Mouse (Mus musculus) liver, adult 2 months (tissue): Measurements from ENCODE around the gene Gtf2f1. TPM values are rescaled to one million over a fixed set of nuclear protein-coding genes. Genes with fewer than 3 reads are reported as not detected.

Experiments used
- DNase-seq: peaks from one replicate; pipeline ENCODE4 v3.0.0-alpha.2; 2011; ENCODE audit warnings: low read depth, low spot score; ENCODE audit errors: extremely low read depth
- H3K27ac ChIP-seq: fragments of 200-500 bp; replicated peaks from 2 replicates; pipeline ENCODE4 v1.5.1; 2012; ENCODE audit warnings: low read depth, mild to moderate bottlenecking, control low read depth, inconsistent platforms, low read length; ENCODE audit not compliant: insufficient read depth
- H3K27me3 ChIP-seq: fragments of 200-500 bp; 2 replicates; pipeline ENCODE4 v1.6.1; 2012; ENCODE audit warnings: mild to moderate bottlenecking, moderate library complexity, low read length, inconsistent platforms; ENCODE audit not compliant: control insufficient read depth, insufficient read depth
- H3K36me3 ChIP-seq: fragments of 200-500 bp; 2 replicates; pipeline ENCODE4 v1.6.1; 2012; ENCODE audit warnings: low read length, inconsistent platforms; ENCODE audit not compliant: control insufficient read depth, insufficient read depth
- H3K4me1 ChIP-seq: fragments of 200-500 bp; 2 replicates; pipeline ENCODE4 v1.6.1; 2011; ENCODE audit warnings: low read length; ENCODE audit not compliant: control insufficient read depth, insufficient read depth
- H3K4me3 ChIP-seq: fragments of 200-500 bp; 2 replicates; pipeline ENCODE4 v1.5.1; 2011; ENCODE audit warnings: low read depth, mild to moderate bottlenecking, control low read depth, low read length, moderate library complexity; ENCODE audit not compliant: insufficient read depth
- H3K79me2 ChIP-seq: fragments of 200-500 bp; 2 replicates; pipeline ENCODE4 v1.6.1; 2012; ENCODE audit warnings: inconsistent platforms, mild to moderate bottlenecking, low read length, moderate library complexity; ENCODE audit not compliant: control insufficient read depth, insufficient read depth
- H3K9ac ChIP-seq: fragments of 200-500 bp; 2 replicates; pipeline ENCODE4 v1.6.1; 2012; ENCODE audit warnings: low read depth, mild to moderate bottlenecking, control low read depth, inconsistent platforms, low read length
- CTCF ChIP-seq: fragments of 200-500 bp; IDR thresholded peaks from 2 replicates; pipeline ENCODE4 v1.5.1; 2011; ENCODE audit warnings: low read depth, low read length, control low read depth
- POLR2A ChIP-seq: fragments of 200-500 bp; IDR thresholded peaks from 2 replicates; pipeline ENCODE4 v1.6.1; 2011; ENCODE audit warnings: low read length, control low read depth; ENCODE audit not compliant: insufficient read depth; ENCODE audit errors: extremely low read depth
- WGBS: fragments of 180-500 bp; shearing (Covaris S2); methylation state at CpG from one replicate; pipeline ENCODE4 v1.1.7; 2018; 5-methylcytosine and 5-hydroxymethylcytosine counted together
- polyA plus RNA-seq: library from polyadenylated mRNA; depleted of rRNA; stranded (reverse); fragments of >200 nt; gene quantifications from 2 replicates; pipeline ENCODE4 v1.2.3, GENCODE M21; 2012
- total RNA-seq: library from RNA; depleted of rRNA; stranded (reverse); fragments of >200 nt; gene quantifications from 2 replicates; pipeline ENCODE4 v1.2.3, GENCODE M21; 2014

The Gtf2f1 gene
- total and polyA plus RNA-seq, 2 experiments, result 10.4 to 11.9 TPM

- no peak overlapping the region for H3K9ac ChIP-seq
These were observed 41.8 kb downstream of the Gtf2f1 start for GRCm38 (mm10) chr17:56969321-56969720.

GRCm38 (mm10) chr17:56963646-56964045, 47.4 kb downstream of the Gtf2f1 start:
- Histone ChIP-seq H3K79me2 (no peaks in the 10 kb centered on the region), H3K27me3 (no peaks in the 10 kb centered on the region), H3K4me1 (no peaks in the 10 kb centered on the region), H3K27ac (no peak overlapping the region), H3K36me3 (no peaks in the 10 kb centered on the region), H3K9ac (no peak overlapping the region), H3K4me3 (no peak overlapping the region)
- 83% methylated on average over 6 of the region's 6 CpGs for WGBS
- no peak for DNase-seq
- TF ChIP-seq POLR2A (no peak), CTCF (no peak)

More at GRCm38 (mm10) chr17:56969321-56969720, 41.8 kb downstream of the Gtf2f1 start:
- Histone ChIP-seq H3K27me3 (no peaks in the 10 kb centered on the region), H3K79me2 (no peaks in the 10 kb centered on the region), H3K27ac (no peak overlapping the region), H3K36me3 (no peaks in the 10 kb centered on the region), H3K4me3 (no peak overlapping the region), H3K4me1 (no peaks in the 10 kb centered on the region)
- WGBS, result 62% methylated on average over 3 of the region's 3 CpGs
- no peak for DNase-seq
- no peak for TF ChIP-seq POLR2A
- no peak for TF ChIP-seq CTCF

- TF ChIP-seq CTCF, result no peak
- TF ChIP-seq POLR2A, result no peak
- H3K27me3 ChIP-seq, result no peaks in the 10 kb centered on the region
- 87% methylated on average over 5 of the region's 5 CpGs for WGBS
These were observed 48.3 kb downstream of the Gtf2f1 start for GRCm38 (mm10) chr17:56962642-56963405.

GRCm38 (mm10) chr17:56961880-56962279, 49.2 kb downstream of the Gtf2f1 start:
- H3K27me3 ChIP-seq, result no peaks in the 10 kb centered on the region
- H3K27ac ChIP-seq, result no peak overlapping the region
- H3K9ac ChIP-seq, result no peak overlapping the region
- TF ChIP-seq CTCF (no peak), POLR2A (no peak)
- no peak overlapping the region for H3K4me3 ChIP-seq
- WGBS, result 88% methylated on average over 4 of the region's 4 CpGs
- no peaks in the 10 kb centered on the region for H3K79me2 ChIP-seq
- DNase-seq, result no peak
- no peaks in the 10 kb centered on the region for H3K36me3 ChIP-seq
- no peaks in the 10 kb centered on the region for H3K4me1 ChIP-seq

More at GRCm38 (mm10) chr17:56962642-56963405, 48.3 kb downstream of the Gtf2f1 start:
- Histone ChIP-seq H3K27ac (no peak overlapping the region), H3K79me2 (no peaks in the 10 kb centered on the region), H3K4me3 (no peak overlapping the region), H3K4me1 (no peaks in the 10 kb centered on the region), H3K36me3 (no peaks in the 10 kb centered on the region), H3K9ac (no peak overlapping the region)
- no peak for DNase-seq

GRCm38 (mm10) chr17:56958667-56959066, 52.4 kb downstream of the Gtf2f1 start:
- Histone ChIP-seq H3K9ac (no peak overlapping the region), H3K4me1 (no peaks in the 10 kb centered on the region), H3K27me3 (no peaks in the 10 kb centered on the region), H3K36me3 (no peaks in the 10 kb centered on the region), H3K79me2 (no peaks in the 10 kb centered on the region), H3K4me3 (no peak overlapping the region), H3K27ac (no peak overlapping the region)
- no peak for DNase-seq
- TF ChIP-seq CTCF, result no peak
- no peak for TF ChIP-seq POLR2A
- WGBS, result 76% methylated on average over 4 of the region's 4 CpGs
